Mouse (Mus musculus): ENCODE measurements around the gene Ppp6r1.

DNA sequence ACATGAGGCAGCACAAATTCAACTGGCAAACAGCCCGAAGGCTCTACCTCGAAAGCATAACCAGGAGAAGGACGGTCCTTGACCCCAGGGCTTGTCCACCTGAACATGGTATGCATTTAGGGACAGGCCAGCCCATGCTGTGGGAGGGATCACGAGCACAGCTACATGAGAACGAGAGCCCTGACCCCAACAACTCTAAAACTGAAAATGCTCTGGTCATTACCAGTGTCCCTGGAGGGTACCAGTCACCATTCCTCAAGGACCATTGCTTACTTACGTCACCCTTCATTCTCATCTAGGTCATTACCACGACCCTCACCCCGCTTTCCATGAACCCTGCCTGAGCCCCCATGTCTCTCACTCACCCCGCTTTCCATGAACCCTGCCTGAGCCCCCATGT, 10.3 kb upstream of the Ppp6r1 start:
- TF ChIP-seq CTCF (IDR thresholded peaks at IDR 0.05; ENCODE audit: extremely low read depth, insufficient read depth, low read length) (no peak), POLR2A (IDR thresholded peaks at IDR 0.05; ENCODE audit: extremely low read depth, insufficient read depth, low read length) (no peak)

Data from cortical plate, adult 2 months (tissue).